Mouse (Mus musculus): ENCODE measurements around the gene Catsper1.

The Catsper1 gene

DNA sequence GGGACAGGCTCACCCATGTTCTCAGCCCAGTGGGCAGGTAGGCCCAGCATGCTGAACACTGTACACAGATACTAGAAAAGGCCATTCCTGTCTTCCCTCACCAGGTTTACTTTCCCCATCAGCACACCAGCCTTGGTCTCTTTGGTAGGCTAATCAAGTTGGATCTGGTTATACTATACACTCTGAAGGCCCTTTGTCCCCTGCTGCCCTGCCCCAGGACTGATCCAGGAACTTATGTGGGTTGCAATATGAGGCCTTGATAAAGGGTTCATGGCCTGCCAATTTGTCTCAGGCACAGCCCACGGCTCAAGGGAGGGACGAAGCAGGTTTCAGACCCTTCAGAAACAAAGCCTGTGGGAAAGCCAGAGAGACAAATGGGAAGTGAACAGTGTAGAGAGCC, 18.1 kb downstream of the Catsper1 start:
- no peak for DNase-seq (ENCODE audit: low read depth)

- DNase-seq (ENCODE audit: low read depth): no peak
These were observed 20.5 kb downstream of the Catsper1 start for GRCm38 (mm10) chr19:5356080-5356479.

- DNase-seq (ENCODE audit: low read depth): no peak
These were observed 26.6 kb downstream of the Catsper1 start for GRCm38 (mm10) chr19:5362186-5362585.

- no peak for DNase-seq (ENCODE audit: low read depth)
These were observed 28.6 kb downstream of the Catsper1 start for GRCm38 (mm10) chr19:5364124-5364523.

GRCm38 (mm10) chr19:5365751-5366150, 30.2 kb downstream of the Catsper1 start:
- DNase-seq (ENCODE audit: low read depth): no peak

DNA sequence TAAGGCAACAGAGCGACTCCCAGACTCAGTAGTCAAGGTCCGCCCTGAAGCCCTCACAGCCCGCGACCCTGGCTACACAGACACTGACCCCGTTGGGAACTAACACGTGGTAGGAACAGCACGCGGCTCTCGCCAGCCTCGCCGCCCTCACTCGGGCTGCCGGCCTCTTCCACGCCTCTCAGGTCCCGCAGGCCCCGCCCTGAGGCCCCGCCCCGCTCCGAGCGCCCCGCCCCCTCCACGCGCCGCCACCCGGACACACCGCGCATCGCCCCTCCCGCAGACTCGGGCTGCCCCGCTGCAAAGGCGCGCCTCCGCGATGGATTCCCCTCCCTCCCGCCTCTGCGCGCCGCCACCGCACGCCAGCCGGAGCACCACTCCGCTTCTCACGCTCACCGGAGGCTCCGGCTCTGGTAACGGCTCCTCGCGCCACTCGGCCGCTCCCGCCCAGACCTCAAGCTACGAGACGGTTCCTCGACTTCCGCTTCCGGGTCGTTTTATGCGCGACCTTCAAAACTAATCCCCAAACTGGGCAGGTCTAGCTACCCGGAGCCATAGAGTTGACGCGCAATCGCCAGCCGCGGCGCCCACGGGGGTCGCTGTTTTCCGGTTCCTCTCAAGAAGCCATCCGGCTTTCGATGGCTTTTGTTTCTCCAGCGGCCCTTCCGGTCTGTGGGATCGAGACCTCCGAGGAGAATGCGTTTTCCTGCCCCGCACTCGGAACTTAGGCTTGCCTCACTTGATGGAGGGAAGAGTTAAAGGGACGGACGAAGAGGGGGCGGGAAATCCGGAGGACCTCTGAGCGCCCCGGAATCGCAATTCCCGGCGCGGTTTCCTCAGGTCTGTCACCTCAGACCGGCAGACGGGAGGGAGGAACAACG, 30.9 kb downstream of the Catsper1 start, which contains the start of gene Eif1ad:
Gene Eif1ad (plus strand): TSS at position 567 of the 878 bp plus-strand sequence.
- DNase-seq (ENCODE audit: low read depth): peak; percentile 96

DNA sequence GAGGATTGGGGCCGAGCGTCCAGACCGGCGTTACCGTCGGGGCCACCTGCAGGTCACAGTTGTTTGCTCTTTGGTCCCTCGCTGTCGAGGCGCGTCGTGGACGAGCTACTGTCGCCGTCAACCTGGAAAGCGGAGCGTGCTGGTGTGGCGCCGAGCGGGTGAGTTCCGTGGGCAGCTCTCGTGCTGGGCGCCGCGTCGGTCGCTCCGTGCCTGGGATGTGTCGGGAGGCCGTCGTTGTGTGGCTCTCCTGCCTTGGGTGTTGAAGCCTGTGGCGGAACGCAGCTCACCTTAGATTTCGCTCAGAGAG, 31.5 kb downstream of the Catsper1 start, which contains the start of gene Banf1:
Gene Banf1 (minus strand): TSS at position 116 of the 307 bp plus-strand sequence.
- DNase-seq (ENCODE audit: low read depth): no peak

GRCm38 (mm10) chr19:5367455-5367854, 31.9 kb downstream of the Catsper1 start:
- peak; percentile 30 for DNase-seq (ENCODE audit: low read depth)

- no peak for DNase-seq (ENCODE audit: low read depth)
These were observed 35.4 kb downstream of the Catsper1 start for GRCm38 (mm10) chr19:5370932-5371331.

- no peak for DNase-seq (ENCODE audit: low read depth)
These were observed 37.2 kb downstream of the Catsper1 start for GRCm38 (mm10) chr19:5372724-5373123.

GRCm38 (mm10) chr19:5374177-5374576, 38.6 kb downstream of the Catsper1 start:
- DNase-seq (ENCODE audit: low read depth): no peak

- no peak for DNase-seq (ENCODE audit: low read depth)
These were observed 39.2 kb downstream of the Catsper1 start for GRCm38 (mm10) chr19:5374748-5375147.

GRCm38 (mm10) chr19:5377446-5377845, 41.9 kb downstream of the Catsper1 start:
- DNase-seq (ENCODE audit: low read depth): no peak

- no peak for DNase-seq (ENCODE audit: low read depth)
These were observed 47.8 kb downstream of the Catsper1 start for GRCm38 (mm10) chr19:5383326-5383725.

GRCm38 (mm10) chr19:5384715-5385114, 49.2 kb downstream of the Catsper1 start:
- DNase-seq (ENCODE audit: low read depth): no peak

DNA sequence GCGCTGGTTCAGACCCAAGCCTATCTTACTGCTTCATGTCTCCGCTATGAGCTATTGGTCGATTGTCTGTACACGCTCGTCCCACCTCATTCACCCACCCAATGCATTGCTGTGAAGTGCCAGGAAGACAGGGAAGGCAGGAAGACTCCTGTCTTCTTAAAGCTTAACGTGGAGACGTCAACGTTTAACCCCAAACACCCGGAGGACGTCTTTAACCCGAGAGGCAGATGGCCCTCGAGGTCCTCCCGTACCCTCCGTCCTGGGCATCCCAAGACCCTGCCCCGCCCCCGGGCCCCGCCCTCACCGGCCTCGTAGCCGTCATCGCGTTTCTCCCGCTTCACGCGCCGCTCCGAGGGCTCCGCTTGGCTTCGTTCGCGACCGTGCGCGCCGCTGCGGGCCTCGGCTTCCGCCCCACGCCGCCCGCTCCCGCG, 52.5 kb downstream of the Catsper1 start:
- no peak for DNase-seq (ENCODE audit: low read depth)

DNA sequence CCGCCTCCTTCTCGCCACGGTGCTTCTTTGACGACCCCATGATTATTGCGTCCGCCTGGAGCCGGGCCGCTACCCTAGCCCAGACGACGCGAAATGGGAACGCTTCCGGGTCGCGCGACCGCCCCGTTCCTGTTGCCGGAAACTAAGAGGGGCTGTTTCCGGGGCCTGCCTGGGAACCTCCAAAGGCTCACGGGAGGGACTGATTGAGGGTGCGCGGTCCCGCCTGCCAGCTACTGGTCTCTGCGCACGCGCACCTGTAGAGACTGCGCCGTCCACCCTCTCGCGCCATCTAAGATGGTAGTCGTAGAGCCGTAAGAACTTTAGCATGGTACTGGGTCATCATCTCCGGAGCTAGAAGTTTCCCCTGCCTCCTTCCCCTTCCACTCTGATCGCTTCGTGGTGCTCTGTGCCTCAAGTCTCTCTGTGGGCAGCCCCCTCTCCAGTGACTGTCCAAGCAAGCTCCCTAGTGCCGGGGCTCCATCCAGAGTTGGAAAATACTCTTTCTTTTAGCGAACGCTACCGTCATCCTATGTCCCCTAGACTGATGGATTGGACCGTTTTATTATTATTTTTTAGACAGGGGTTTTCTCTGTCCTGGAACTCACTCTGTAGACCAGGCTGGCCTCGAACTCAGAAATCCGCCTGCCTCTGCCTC, 53.2 kb downstream of the Catsper1 start, which contains the start of gene Sart1:
Gene Sart1 (minus strand): TSS at position 116 of the 655 bp plus-strand sequence.
- peak; percentile 89 for DNase-seq (ENCODE audit: low read depth)

DNA sequence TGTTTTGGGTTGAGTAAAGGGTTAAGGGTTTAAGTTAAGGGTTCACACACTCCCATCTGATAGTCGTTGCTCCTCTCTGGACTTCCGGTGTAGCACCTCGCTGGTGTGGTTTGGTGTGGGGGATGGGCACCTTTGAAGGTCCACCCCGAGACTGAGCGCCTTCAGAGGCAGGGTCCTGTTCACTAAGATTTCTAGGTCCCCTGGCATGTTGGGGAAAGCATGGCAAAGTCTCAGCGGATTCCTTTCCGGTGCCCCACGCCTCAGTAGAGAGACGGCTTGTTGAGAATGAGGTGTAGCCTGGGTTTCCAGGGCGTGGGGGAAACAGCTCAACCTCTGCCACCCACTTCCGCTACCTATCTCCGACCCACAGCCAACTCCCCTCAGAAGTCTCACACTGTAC, 54.1 kb downstream of the Catsper1 start:
- no peak for DNase-seq (ENCODE audit: low read depth)

DNA sequence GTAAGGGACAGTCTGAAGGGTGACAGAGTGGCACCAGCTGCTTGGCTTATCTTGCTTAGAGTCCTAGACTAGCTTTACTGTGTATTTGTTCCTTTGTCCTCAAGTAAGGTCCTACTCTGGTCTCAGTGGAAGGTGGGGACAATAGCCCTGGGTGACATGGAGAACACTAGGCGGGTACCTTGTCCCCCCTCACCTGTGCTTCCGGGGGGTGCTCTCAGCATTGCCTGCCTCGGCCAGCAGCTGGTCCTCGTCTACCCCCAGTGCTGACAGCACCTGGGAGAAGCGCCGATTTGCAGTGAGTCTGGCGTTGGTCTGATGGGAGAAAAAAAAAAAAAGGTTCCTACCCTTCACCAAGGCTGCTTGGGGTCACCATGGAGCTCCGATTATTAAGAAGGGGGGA, 54.9 kb downstream of the Catsper1 start:
- DNase-seq (ENCODE audit: low read depth): no peak

GRCm38 (mm10) chr19:5392892-5393291, 57.4 kb downstream of the Catsper1 start:
- no peak for DNase-seq (ENCODE audit: low read depth)

Measured in c-Kit-positive CD71-negative TER-119-negative erythroid progenitor cells, embryonic 14.5 days (primary cell).